Mouse (Mus musculus): Measurements from ENCODE around the gene Mybpc2.
A peak's percentile ranks its signal among the peaks of the same experiment; 100 is the strongest.

The Mybpc2 gene

GRCm38 (mm10) chr7:44549621-44550408 lies 25.4 kb upstream of the Mybpc2 start:
- H3K27me3 ChIP-seq (ENCODE audit: insufficient read depth, low read length) = no peaks in the 10 kb centered on the region
- peaks cover 59% of the 10 kb centered on the region for H3K36me3 ChIP-seq (ENCODE audit: insufficient read depth, low read length)
- TF ChIP-seq NANOG (IDR thresholded peaks at IDR 0.05; ENCODE audit: borderline replicate concordance, low read length) (no peak), CTCF (conservative IDR thresholded peaks at IDR 0.05; ENCODE audit: low read length) (no peak), POU5F1 (IDR thresholded peaks at IDR 0.05; ENCODE audit: borderline replicate concordance, low read length) (no peak)
- peaks cover 73% of the 10 kb centered on the region for H3K4me1 ChIP-seq (replicated peaks; ENCODE audit: low read depth, low read length)
- no peak overlapping the region for H3K4me3 ChIP-seq (replicated peaks; ENCODE audit: low read length)
- H3K9me3 ChIP-seq (ENCODE audit: low read length) = no peaks in the 10 kb centered on the region

GRCm38 (mm10) chr7:44548497-44549087 lies 24.1 kb upstream of the Mybpc2 start, which contains the start of gene Pold1:
Pold1 (minus strand) TSS chr7:44548849.
- Histone ChIP-seq H3K9me3 (ENCODE audit: low read length) (no peaks in the 10 kb centered on the region), H3K4me1 (replicated peaks; ENCODE audit: low read depth, low read length) (peaks cover 80% of the 10 kb centered on the region)

GRCm38 (mm10) chr7:44547725-44548124 lies 23.3 kb upstream of the Mybpc2 start:
- TF ChIP-seq CTCF (conservative IDR thresholded peaks at IDR 0.05; ENCODE audit: low read length) (no peak), POU5F1 (IDR thresholded peaks at IDR 0.05; ENCODE audit: borderline replicate concordance, low read length) (no peak), NANOG (IDR thresholded peaks at IDR 0.05; ENCODE audit: borderline replicate concordance, low read length) (no peak)
- H3K4me1 ChIP-seq (replicated peaks; ENCODE audit: low read depth, low read length) = peaks cover 85% of the 10 kb centered on the region

More at GRCm38 (mm10) chr7:44548497-44549087, 24.1 kb upstream of the Mybpc2 start, which contains the start of gene Pold1:
- Histone ChIP-seq H3K4me3 (replicated peaks; ENCODE audit: low read length) (peak within 1 kb of the TSS; percentile 92), H3K27me3 (ENCODE audit: insufficient read depth, low read length) (no peaks in the 10 kb centered on the region), H3K36me3 (ENCODE audit: insufficient read depth, low read length) (peaks cover 68% of the 10 kb centered on the region)
- no peak for TF ChIP-seq NANOG (IDR thresholded peaks at IDR 0.05; ENCODE audit: borderline replicate concordance, low read length)
- peak; percentile 72 for TF ChIP-seq CTCF (conservative IDR thresholded peaks at IDR 0.05; ENCODE audit: low read length)
- TF ChIP-seq POU5F1 (IDR thresholded peaks at IDR 0.05; ENCODE audit: borderline replicate concordance, low read length) = no peak

GRCm38 (mm10) chr7:44547041-44547440 lies 22.6 kb upstream of the Mybpc2 start:
- Histone ChIP-seq H3K9me3 (ENCODE audit: low read length) (no peaks in the 10 kb centered on the region), H3K4me3 (replicated peaks; ENCODE audit: low read length) (peak overlapping the region; percentile 92), H3K27me3 (ENCODE audit: insufficient read depth, low read length) (no peaks in the 10 kb centered on the region), H3K36me3 (ENCODE audit: insufficient read depth, low read length) (peaks cover 76% of the 10 kb centered on the region), H3K4me1 (replicated peaks; ENCODE audit: low read depth, low read length) (peaks cover 85% of the 10 kb centered on the region)
- TF ChIP-seq CTCF (conservative IDR thresholded peaks at IDR 0.05; ENCODE audit: low read length) (no peak), NANOG (IDR thresholded peaks at IDR 0.05; ENCODE audit: borderline replicate concordance, low read length) (no peak), POU5F1 (IDR thresholded peaks at IDR 0.05; ENCODE audit: borderline replicate concordance, low read length) (no peak)

More at GRCm38 (mm10) chr7:44547725-44548124, 23.3 kb upstream of the Mybpc2 start:
- H3K36me3 ChIP-seq (ENCODE audit: insufficient read depth, low read length) = peaks cover 76% of the 10 kb centered on the region
- H3K4me3 ChIP-seq (replicated peaks; ENCODE audit: low read length) = peak overlapping the region; percentile 92
- H3K27me3 ChIP-seq (ENCODE audit: insufficient read depth, low read length) = no peaks in the 10 kb centered on the region
- no peaks in the 10 kb centered on the region for H3K9me3 ChIP-seq (ENCODE audit: low read length)

GRCm38 (mm10) chr7:44546274-44546673 lies 21.8 kb upstream of the Mybpc2 start:
- Histone ChIP-seq H3K9me3 (ENCODE audit: low read length) (no peaks in the 10 kb centered on the region), H3K36me3 (ENCODE audit: insufficient read depth, low read length) (peaks cover 76% of the 10 kb centered on the region), H3K4me3 (replicated peaks; ENCODE audit: low read length) (no peak overlapping the region), H3K27me3 (ENCODE audit: insufficient read depth, low read length) (no peaks in the 10 kb centered on the region), H3K4me1 (replicated peaks; ENCODE audit: low read depth, low read length) (peaks cover 85% of the 10 kb centered on the region)
- no peak for TF ChIP-seq POU5F1 (IDR thresholded peaks at IDR 0.05; ENCODE audit: borderline replicate concordance, low read length)
- TF ChIP-seq NANOG (IDR thresholded peaks at IDR 0.05; ENCODE audit: borderline replicate concordance, low read length) = no peak
- TF ChIP-seq CTCF (conservative IDR thresholded peaks at IDR 0.05; ENCODE audit: low read length) = no peak

- H3K9me3 ChIP-seq (ENCODE audit: low read length) = no peaks in the 10 kb centered on the region
- H3K4me3 ChIP-seq (replicated peaks; ENCODE audit: low read length) = peak overlapping the region; percentile 46
- no peaks in the 10 kb centered on the region for H3K27me3 ChIP-seq (ENCODE audit: insufficient read depth, low read length)
- TF ChIP-seq CTCF (conservative IDR thresholded peaks at IDR 0.05; ENCODE audit: low read length) (0 out of 2 replicates have a peak, but pooled peaks have one; percentile 1), POU5F1 (IDR thresholded peaks at IDR 0.05; ENCODE audit: borderline replicate concordance, low read length) (no peak), NANOG (IDR thresholded peaks at IDR 0.05; ENCODE audit: borderline replicate concordance, low read length) (no peak)
- H3K4me1 ChIP-seq (replicated peaks; ENCODE audit: low read depth, low read length) = peaks cover 93% of the 10 kb centered on the region
- H3K36me3 ChIP-seq (ENCODE audit: insufficient read depth, low read length) = peaks cover 87% of the 10 kb centered on the region
Measured at GRCm38 (mm10) chr7:44543071-44543470, 18.6 kb upstream of the Mybpc2 start.

- no peak for TF ChIP-seq CTCF (conservative IDR thresholded peaks at IDR 0.05; ENCODE audit: low read length)
- TF ChIP-seq POU5F1 (IDR thresholded peaks at IDR 0.05; ENCODE audit: borderline replicate concordance, low read length) = no peak
- TF ChIP-seq NANOG (IDR thresholded peaks at IDR 0.05; ENCODE audit: borderline replicate concordance, low read length) = no peak
- H3K36me3 ChIP-seq (ENCODE audit: insufficient read depth, low read length) = peaks cover 91% of the 10 kb centered on the region
- H3K4me3 ChIP-seq (replicated peaks; ENCODE audit: low read length) = peak overlapping the region; percentile 46
- H3K4me1 ChIP-seq (replicated peaks; ENCODE audit: low read depth, low read length) = peaks cover 93% of the 10 kb centered on the region
- H3K27me3 ChIP-seq (ENCODE audit: insufficient read depth, low read length) = no peaks in the 10 kb centered on the region
- H3K9me3 ChIP-seq (ENCODE audit: low read length) = no peaks in the 10 kb centered on the region
Measured at GRCm38 (mm10) chr7:44542555-44542954, 18.1 kb upstream of the Mybpc2 start.
